Mouse (Mus musculus): Measurements from ENCODE around the gene Gnb1l. TPM values are rescaled to one million over a fixed set of nuclear protein-coding genes. Genes with fewer than 3 reads are reported as not detected.

The Gnb1l gene
- polyA plus RNA-seq (2014; fragmentation: Nextera tagmentation; extraction: Ambion mirVana), result 9.3 and 9.7 TPM in 2 replicates

DNA sequence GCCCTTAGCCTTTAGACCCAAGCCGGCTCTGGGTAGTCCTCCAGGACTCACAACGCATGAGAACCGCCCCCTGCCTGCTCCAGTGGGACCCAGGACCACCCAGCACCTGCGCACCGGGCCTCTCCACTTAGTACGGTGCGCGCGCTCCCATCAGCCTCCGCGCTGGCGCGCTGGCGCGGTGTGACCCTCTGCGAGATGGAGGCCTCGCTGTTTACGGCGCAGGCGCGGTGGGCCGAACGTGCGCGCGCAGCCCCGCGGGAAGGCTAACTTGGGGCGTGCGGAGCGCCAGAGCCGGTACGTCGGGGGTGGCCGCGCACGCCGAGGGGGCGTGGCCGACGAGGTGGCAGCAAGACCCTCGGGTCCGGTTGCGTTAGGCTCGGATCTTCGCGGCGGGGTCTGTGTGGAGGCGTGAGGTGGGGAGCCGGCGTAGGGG lies at the start of gene Gnb1l, which contains the start of gene Rtl10:
TSS of gene Gnb1l (plus strand) at position 156 of the 433 bp plus-strand sequence.
TSS of gene Rtl10 (plus strand) at position 344 of the 433 bp plus-strand sequence.
- no peaks in the 10 kb centered on the region for H3K27me3 ChIP-seq (ENCODE audit: control insufficient read depth, insufficient read depth, low read length)
- H3K27ac ChIP-seq (replicated peaks in 1 of 2; ENCODE audit: control insufficient read depth in 1 of 2, insufficient read depth in 1 of 2, low read depth in 2 of 2, low read length in 2 of 2), result peak within 1 kb of the TSS; percentile 51 to 84
- ATAC-seq (ENCODE audit: insufficient number of reproducible peaks, insufficient read depth, low FRiP score, low read depth), result peak; percentile 93
- under 1% methylated on average over 51 of the region's 51 CpGs for WGBS
- H3K9ac ChIP-seq (ENCODE audit: low read length), result peak within 1 kb of the TSS; percentile 90
- peak within 1 kb of the TSS; percentile 70 to 76 for H3K4me3 ChIP-seq (ENCODE audit: control insufficient read depth in 1 of 2, insufficient read depth in 1 of 2, low read depth in 1 of 2, low read length in 2 of 2)
- H3K36me3 ChIP-seq (ENCODE audit: control insufficient read depth, insufficient read depth, low read length), result peaks cover 13% of the 10 kb centered on the region
- peaks cover 10% of the 10 kb centered on the region in 2 experiments for H3K4me1 ChIP-seq (ENCODE audit: control insufficient read depth in 2 of 2, insufficient read depth in 2 of 2, low read length in 2 of 2)
- no peaks in the 10 kb centered on the region; the same call in 1 of the 2 replicates for H3K9me3 ChIP-seq (ENCODE audit: control insufficient read depth, low read length)
- peak within 1 kb of the TSS; percentile 95 for H3K4me2 ChIP-seq (ENCODE audit: low read length)

DNA sequence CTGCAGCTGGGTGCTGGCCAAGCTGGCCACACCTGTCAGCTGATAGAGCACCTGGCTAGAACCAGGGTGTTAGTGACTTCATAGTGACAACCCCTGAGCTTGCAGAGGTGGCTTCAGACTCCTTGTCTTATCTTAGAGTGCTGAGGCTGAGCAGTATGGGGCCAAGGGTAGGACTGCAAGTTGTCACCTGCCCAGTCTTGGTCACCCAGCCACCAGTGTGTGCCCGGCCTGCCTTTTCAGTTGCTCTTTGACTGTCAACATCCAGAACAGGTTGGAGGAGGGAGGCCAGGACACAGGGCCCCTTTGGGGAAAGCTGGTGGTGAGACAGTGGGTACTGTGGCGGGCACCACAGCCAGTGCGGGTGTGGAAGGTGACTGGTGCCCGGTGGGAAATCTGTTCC lies 49.5 kb upstream of the Gnb1l start:
- peaks cover 4 to 6% of the 10 kb centered on the region in 2 experiments; a peak in 2 of 4 replicates for H3K4me1 ChIP-seq (ENCODE audit: control insufficient read depth in 2 of 2, insufficient read depth in 2 of 2, low read length in 2 of 2)
- H3K4me3 ChIP-seq (ENCODE audit: control insufficient read depth in 1 of 2, insufficient read depth in 1 of 2, low read depth in 1 of 2, low read length in 2 of 2), result no peak overlapping the region
- peaks cover 25% of the 10 kb centered on the region; the same call in 1 of the 2 replicates for H3K36me3 ChIP-seq (ENCODE audit: control insufficient read depth, insufficient read depth, low read length)
- ATAC-seq (ENCODE audit: insufficient number of reproducible peaks, insufficient read depth, low FRiP score, low read depth), result no peak
- no peaks in the 10 kb centered on the region for H3K27me3 ChIP-seq (ENCODE audit: control insufficient read depth, insufficient read depth, low read length)
- H3K27ac ChIP-seq (replicated peaks in 1 of 2; ENCODE audit: control insufficient read depth in 1 of 2, insufficient read depth in 1 of 2, low read depth in 2 of 2, low read length in 2 of 2), result no peak overlapping the region
- H3K9ac ChIP-seq (ENCODE audit: low read length), result no peak overlapping the region
- 79% methylated on average over 4 of the region's 4 CpGs for WGBS
- H3K9me3 ChIP-seq (ENCODE audit: control insufficient read depth, low read length), result no peaks in the 10 kb centered on the region
- H3K4me2 ChIP-seq (ENCODE audit: low read length), result no peak overlapping the region

DNA sequence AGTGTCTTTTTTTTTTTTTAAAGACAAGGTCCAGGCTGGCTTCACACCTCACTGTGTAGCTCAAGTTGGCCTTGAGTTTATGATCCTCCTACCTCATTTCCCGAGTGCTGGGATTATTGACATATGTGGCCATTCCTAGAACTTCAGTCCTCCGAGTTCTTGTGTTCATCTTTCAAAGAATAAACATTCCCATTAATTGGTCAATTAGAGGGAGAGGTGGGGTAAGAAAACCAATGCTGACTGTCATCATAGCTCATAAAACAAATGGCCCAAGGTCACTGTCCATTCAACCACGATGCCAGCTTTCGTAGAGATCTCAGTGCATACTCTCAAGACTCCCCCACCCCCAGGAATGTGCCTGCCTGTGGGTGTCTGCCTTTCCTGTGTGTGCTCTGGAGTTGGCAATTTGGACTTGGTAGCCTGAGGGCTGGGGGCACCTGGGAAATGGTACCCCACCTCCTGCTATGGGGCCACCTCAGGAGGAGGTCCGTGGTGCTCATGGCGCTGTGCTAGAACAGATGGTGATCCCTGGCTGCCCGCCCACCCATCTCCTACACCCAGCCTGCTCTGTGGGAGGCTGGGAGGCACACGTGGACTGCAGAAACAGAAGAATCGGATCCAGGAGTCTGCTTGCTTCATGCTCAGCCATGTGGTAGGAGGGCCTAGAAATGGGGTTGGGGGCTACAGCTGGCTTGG lies 46.9 kb upstream of the Gnb1l start:
- Histone ChIP-seq H3K4me2 (ENCODE audit: low read length) (no peak overlapping the region), H3K4me3 (ENCODE audit: control insufficient read depth in 1 of 2, insufficient read depth in 1 of 2, low read depth in 1 of 2, low read length in 2 of 2) (no peak overlapping the region), H3K27me3 (ENCODE audit: control insufficient read depth, insufficient read depth, low read length) (no peaks in the 10 kb centered on the region), H3K27ac (replicated peaks in 1 of 2; ENCODE audit: control insufficient read depth in 1 of 2, insufficient read depth in 1 of 2, low read depth in 2 of 2, low read length in 2 of 2) (no peak overlapping the region), H3K9ac (ENCODE audit: low read length) (no peak overlapping the region), H3K36me3 (ENCODE audit: control insufficient read depth, insufficient read depth, low read length) (peaks cover 10% of the 10 kb centered on the region; the same call in 1 of the 2 replicates), H3K4me1 (ENCODE audit: control insufficient read depth in 2 of 2, insufficient read depth in 2 of 2, low read length in 2 of 2) (peaks cover 4 to 6% of the 10 kb centered on the region in 2 experiments; a peak in 2 of 4 replicates), H3K9me3 (ENCODE audit: control insufficient read depth, low read length) (no peaks in the 10 kb centered on the region)
- ATAC-seq (ENCODE audit: insufficient number of reproducible peaks, insufficient read depth, low FRiP score, low read depth), result no peak
- 66% methylated on average over 9 of the region's 9 CpGs for WGBS

GRCm38 (mm10) chr16:18452361-18452862 lies 46.1 kb upstream of the Gnb1l start:
- H3K9ac ChIP-seq (ENCODE audit: low read length), result no peak overlapping the region
- no peak for ATAC-seq (ENCODE audit: insufficient number of reproducible peaks, insufficient read depth, low FRiP score, low read depth)
- no peak overlapping the region for H3K27ac ChIP-seq (replicated peaks in 1 of 2; ENCODE audit: control insufficient read depth in 1 of 2, insufficient read depth in 1 of 2, low read depth in 2 of 2, low read length in 2 of 2)
- no peak overlapping the region for H3K4me2 ChIP-seq (ENCODE audit: low read length)
- WGBS, result 85% methylated on average over 8 of the region's 8 CpGs
- H3K36me3 ChIP-seq (ENCODE audit: control insufficient read depth, insufficient read depth, low read length), result peaks cover 16% of the 10 kb centered on the region
- H3K4me1 ChIP-seq (ENCODE audit: control insufficient read depth in 2 of 2, insufficient read depth in 2 of 2, low read length in 2 of 2), result peaks cover 4 to 6% of the 10 kb centered on the region in 2 experiments; a peak in 2 of 4 replicates
- no peaks in the 10 kb centered on the region for H3K9me3 ChIP-seq (ENCODE audit: control insufficient read depth, low read length)
- H3K27me3 ChIP-seq (ENCODE audit: control insufficient read depth, insufficient read depth, low read length), result no peaks in the 10 kb centered on the region
- no peak overlapping the region for H3K4me3 ChIP-seq (ENCODE audit: control insufficient read depth in 1 of 2, insufficient read depth in 1 of 2, low read depth in 1 of 2, low read length in 2 of 2)

- Histone ChIP-seq H3K27ac (replicated peaks in 1 of 2; ENCODE audit: control insufficient read depth in 1 of 2, insufficient read depth in 1 of 2, low read depth in 2 of 2, low read length in 2 of 2) (no peak overlapping the region), H3K4me1 (ENCODE audit: control insufficient read depth in 2 of 2, insufficient read depth in 2 of 2, low read length in 2 of 2) (peaks cover 4 to 6% of the 10 kb centered on the region in 2 experiments; a peak in 2 of 4 replicates), H3K36me3 (ENCODE audit: control insufficient read depth, insufficient read depth, low read length) (peaks cover 16% of the 10 kb centered on the region), H3K9me3 (ENCODE audit: control insufficient read depth, low read length) (no peaks in the 10 kb centered on the region), H3K4me3 (ENCODE audit: control insufficient read depth in 1 of 2, insufficient read depth in 1 of 2, low read depth in 1 of 2, low read length in 2 of 2) (no peak overlapping the region), H3K27me3 (ENCODE audit: control insufficient read depth, insufficient read depth, low read length) (peaks cover 3% of the 10 kb centered on the region; the same call in 1 of the 2 replicates), H3K4me2 (ENCODE audit: low read length) (no peak overlapping the region), H3K9ac (ENCODE audit: low read length) (no peak overlapping the region)
- ATAC-seq (ENCODE audit: insufficient number of reproducible peaks, insufficient read depth, low FRiP score, low read depth), result no peak
- WGBS, result 63% methylated on average over 5 of the region's 5 CpGs
Measured at GRCm38 (mm10) chr16:18453846-18454245, 44.7 kb upstream of the Gnb1l start.

- WGBS, result 77% methylated on average over 6 of the region's 6 CpGs
- no peak overlapping the region for H3K27ac ChIP-seq (replicated peaks in 1 of 2; ENCODE audit: control insufficient read depth in 1 of 2, insufficient read depth in 1 of 2, low read depth in 2 of 2, low read length in 2 of 2)
- ATAC-seq (ENCODE audit: insufficient number of reproducible peaks, insufficient read depth, low FRiP score, low read depth), result no peak
- no peak overlapping the region for H3K4me2 ChIP-seq (ENCODE audit: low read length)
- peaks cover 3% of the 10 kb centered on the region; the same call in 1 of the 2 replicates for H3K27me3 ChIP-seq (ENCODE audit: control insufficient read depth, insufficient read depth, low read length)
- no peak overlapping the region for H3K4me3 ChIP-seq (ENCODE audit: control insufficient read depth in 1 of 2, insufficient read depth in 1 of 2, low read depth in 1 of 2, low read length in 2 of 2)
- H3K36me3 ChIP-seq (ENCODE audit: control insufficient read depth, insufficient read depth, low read length), result peaks cover 12% of the 10 kb centered on the region
- H3K4me1 ChIP-seq (ENCODE audit: control insufficient read depth in 2 of 2, insufficient read depth in 2 of 2, low read length in 2 of 2), result peaks cover 15 to 17% of the 10 kb centered on the region in 2 experiments; a peak in 3 of 4 replicates
- no peaks in the 10 kb centered on the region for H3K9me3 ChIP-seq (ENCODE audit: control insufficient read depth, low read length)
- no peak overlapping the region for H3K9ac ChIP-seq (ENCODE audit: low read length)
Measured at GRCm38 (mm10) chr16:18455407-18455806, 43.1 kb upstream of the Gnb1l start.

DNA sequence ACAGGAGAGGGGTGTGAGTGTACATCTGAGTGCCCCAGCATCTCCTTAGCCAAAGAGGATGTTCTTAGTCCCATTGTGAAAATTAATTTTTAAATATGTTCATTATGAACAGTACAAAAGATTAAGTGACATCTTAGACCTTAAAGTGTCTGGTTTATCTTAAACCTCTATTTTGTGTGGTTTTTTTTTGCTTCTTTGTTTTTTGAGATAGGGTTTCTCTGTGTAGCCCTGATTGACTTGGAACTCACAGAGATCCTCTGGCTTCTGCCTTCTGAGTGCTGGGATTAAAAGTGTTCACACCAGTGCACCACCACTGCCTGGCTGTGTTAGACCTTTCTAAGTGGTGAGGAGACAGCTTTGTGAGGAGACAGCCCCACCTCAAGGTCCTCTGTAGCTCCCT lies 39.9 kb upstream of the Gnb1l start:
- no peak overlapping the region for H3K4me3 ChIP-seq (ENCODE audit: control insufficient read depth in 1 of 2, insufficient read depth in 1 of 2, low read depth in 1 of 2, low read length in 2 of 2)
- H3K36me3 ChIP-seq (ENCODE audit: control insufficient read depth, insufficient read depth, low read length), result peaks cover 12% of the 10 kb centered on the region
- no peak for ATAC-seq (ENCODE audit: insufficient number of reproducible peaks, insufficient read depth, low FRiP score, low read depth)
- H3K27ac ChIP-seq (replicated peaks in 1 of 2; ENCODE audit: control insufficient read depth in 1 of 2, insufficient read depth in 1 of 2, low read depth in 2 of 2, low read length in 2 of 2), result no peak overlapping the region
- H3K4me1 ChIP-seq (ENCODE audit: control insufficient read depth in 2 of 2, insufficient read depth in 2 of 2, low read length in 2 of 2), result peaks cover 9 to 18% of the 10 kb centered on the region in 2 experiments; a peak in 3 of 4 replicates
- H3K4me2 ChIP-seq (ENCODE audit: low read length), result no peak overlapping the region
- no peak overlapping the region for H3K9ac ChIP-seq (ENCODE audit: low read length)
- peaks cover 3% of the 10 kb centered on the region; the same call in 1 of the 2 replicates for H3K27me3 ChIP-seq (ENCODE audit: control insufficient read depth, insufficient read depth, low read length)
- H3K9me3 ChIP-seq (ENCODE audit: control insufficient read depth, low read length), result no peaks in the 10 kb centered on the region
